Mouse (Mus musculus) gastrocnemius, postnatal 4 days (tissue): ENCODE measurements at regions not wholly inside any gene's neighbourhood (a gene's known extent, or its start where the extent isn't known, plus 50 kb on each side); places are given as distances from the start of the nearest gene placed in this dataset.

Source experiments
- DNase-seq, 2 experiments: peaks; one replicate each; pipeline ENCODE4 v3.0.0; 2021 to 2022; ENCODE audit warnings: low spot score in 2 of 2, mixed read lengths in 2 of 2

GRCm38 (mm10) chr8:87417466-87417865 is 54.9 kb downstream of the Cbln1 start:
- DNase-seq, result no peak

DNA sequence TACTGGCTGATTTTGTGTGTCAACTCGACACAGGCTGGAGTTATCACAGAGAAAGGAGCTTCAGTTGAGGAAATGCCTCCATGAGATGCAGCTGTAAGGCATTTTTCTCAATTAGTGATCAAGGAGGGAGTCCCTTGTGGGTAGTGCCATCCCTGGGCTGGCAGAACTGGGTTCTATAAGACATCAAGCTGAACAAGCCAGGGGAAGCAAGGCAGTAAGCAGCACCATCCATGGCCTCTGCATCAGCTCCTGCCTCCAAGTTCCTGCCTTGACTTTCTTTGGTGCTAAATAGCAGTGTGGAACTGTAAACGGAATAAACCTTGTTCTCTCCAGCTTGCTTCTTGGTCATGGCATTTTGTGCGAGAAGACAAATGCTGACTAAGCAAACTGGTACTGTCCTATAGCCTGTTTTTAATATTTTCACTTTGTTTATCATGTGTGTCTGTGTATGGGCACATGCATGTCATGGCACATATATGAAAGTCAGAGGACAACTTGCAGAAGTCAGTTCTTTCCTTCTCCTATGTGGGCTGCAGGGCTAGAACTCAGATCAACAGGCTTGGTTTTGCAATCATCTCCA is 57.3 kb downstream of the Cbln1 start:
- no peak for DNase-seq

GRCm38 (mm10) chr8:87389016-87389415 is 83.4 kb downstream of the Cbln1 start:
- no peak for DNase-seq

DNA sequence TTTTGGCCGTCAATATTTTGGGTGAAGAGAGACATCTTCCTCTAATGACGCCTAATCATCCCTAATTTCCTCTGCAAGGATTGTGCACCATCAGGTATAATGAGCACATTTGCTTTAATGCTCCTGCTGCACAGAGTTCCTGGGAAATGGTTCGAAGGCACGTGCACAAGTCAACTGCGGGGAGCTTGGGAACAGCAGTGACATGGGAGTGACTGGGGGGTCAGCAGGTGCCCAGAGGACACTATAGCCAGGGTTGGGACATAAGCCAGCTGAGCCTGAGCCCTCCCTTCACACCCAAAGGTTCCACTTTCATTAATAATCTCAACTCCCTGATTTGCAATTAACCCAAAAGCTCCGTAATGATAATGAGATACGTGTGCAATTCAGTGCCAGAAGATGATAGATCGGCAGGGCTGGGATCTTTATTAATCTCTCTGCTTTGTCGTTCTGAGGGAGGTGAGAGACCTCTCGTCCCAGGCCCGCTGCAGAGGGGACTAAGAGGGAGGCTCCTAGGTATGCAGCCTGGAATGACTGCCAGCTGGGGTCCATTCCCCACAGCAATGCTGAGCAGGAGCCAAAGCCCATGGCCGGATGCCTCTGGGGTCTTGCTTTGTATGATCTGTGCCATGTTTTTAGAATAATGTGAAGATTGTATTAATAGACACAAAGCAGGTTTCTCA is 88.7 kb downstream of the Cbln1 start:
- no peak for DNase-seq

GRCm38 (mm10) chr8:87382311-87382710 is 90.1 kb downstream of the Cbln1 start:
- DNase-seq, result no peak

- no peak for DNase-seq
Observed at GRCm38 (mm10) chr8:87380791-87381190, 91.6 kb downstream of the Cbln1 start.

- DNase-seq, result no peak
Observed at GRCm38 (mm10) chr8:87379296-87379695, 93.1 kb downstream of the Cbln1 start.

DNA sequence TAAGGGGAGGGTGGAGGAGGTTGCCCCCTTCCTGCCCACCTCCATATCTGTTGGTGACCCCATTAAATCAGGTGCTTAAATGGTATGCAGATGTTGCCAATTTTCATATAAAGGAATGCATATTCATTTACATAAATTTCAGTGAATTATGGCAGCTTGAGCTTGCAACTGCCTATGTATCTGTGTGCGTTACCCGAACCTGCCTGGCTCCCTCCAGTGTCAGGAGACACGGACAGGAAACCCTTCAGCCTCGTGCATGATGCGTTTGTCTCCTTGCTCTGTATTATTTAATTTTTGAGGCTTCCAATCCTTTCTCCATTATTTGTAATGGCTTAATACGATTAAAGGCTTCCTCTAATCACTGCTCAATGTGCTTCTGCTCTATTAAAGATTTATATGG is 98.4 kb downstream of the Cbln1 start:
- no peak for DNase-seq

DNA sequence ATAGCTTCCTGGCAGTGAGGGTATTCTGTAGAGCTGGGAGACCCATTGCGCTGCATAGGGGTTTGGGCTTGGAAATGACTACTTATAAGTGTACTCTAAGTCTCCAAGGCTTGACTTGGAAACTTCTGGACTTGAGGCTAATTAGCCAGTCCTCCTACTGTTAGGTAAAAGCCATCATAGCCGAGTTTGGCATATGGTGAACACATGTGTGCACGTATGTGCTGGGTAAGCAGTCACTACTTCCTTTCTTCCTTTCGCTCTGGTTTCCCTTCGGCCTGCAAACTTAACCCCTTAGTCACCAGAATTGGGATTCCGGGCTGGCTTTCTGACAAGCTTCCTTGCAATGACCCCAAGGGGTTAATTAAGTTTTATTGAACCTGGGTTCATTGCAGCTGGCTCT is 98.9 kb downstream of the Cbln1 start:
- DNase-seq, result no peak

- no peak for DNase-seq
Observed at GRCm38 (mm10) chr8:87372061-87372460, 100.3 kb downstream of the Cbln1 start.

DNA sequence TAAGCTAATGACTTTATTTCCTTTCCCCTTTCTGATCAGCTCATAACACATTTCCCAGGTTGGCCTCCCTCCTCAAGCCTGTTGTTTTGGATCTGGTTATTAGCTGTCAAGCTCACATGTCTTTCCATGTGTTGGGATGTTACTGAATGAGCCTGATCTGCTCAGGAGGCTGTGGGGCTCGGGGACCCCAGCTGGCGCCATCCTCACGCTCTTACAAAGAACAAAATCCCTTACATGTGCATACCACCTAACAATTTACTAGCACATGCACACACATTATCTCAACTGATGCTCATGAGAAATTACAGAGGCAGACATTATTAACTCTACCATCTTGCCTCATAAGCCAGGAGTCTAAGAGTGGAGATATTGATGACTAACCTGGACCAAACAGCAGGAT is 102.2 kb downstream of the Cbln1 start:
- DNase-seq, result no peak

GRCm38 (mm10) chr8:87350471-87350870 is 121.9 kb downstream of the Cbln1 start:
- no peak for DNase-seq

DNA sequence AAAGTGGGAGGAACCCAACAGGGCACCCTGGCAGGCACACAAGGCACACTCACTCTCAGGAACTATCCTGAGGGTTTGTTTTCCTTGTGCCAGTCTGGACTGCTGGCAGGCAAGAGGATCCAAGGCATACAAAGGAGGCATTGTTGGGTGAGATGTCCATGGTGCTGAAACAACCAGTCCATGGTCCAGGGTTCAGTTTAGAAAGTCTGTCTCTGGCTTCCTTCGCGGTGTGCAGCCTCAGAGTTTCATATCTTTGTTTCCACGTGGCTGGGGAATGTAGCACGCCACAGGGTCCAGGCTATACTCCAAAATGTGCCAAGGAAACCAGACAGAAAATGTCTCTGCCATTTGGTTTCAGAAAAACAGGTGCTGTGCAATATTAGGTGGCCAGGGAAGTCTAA is 122.6 kb downstream of the Cbln1 start:
- DNase-seq, result no peak

DNA sequence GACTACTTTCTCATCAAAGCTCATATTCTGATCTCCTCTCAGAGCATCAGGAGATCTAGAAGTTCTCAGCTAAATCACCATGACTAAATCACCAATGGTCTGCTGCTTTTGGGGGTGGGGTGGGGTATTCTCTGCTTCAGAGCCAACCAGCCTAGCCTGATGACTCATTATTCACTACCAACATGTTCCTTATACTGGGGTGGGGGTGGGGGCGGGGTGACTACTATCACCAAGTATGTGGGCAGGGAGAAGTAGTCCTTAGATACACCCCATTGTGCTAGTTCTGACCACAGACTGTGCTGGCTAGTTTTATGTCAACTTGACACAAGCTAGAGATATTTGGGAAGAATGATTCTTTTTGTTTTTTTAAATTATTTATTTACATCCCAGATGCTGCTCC is 143.0 kb downstream of the Cbln1 start:
- no peak for DNase-seq

- no peak for DNase-seq
Observed at GRCm38 (mm10) chr8:87314570-87314969, 157.8 kb downstream of the Cbln1 start.

DNA sequence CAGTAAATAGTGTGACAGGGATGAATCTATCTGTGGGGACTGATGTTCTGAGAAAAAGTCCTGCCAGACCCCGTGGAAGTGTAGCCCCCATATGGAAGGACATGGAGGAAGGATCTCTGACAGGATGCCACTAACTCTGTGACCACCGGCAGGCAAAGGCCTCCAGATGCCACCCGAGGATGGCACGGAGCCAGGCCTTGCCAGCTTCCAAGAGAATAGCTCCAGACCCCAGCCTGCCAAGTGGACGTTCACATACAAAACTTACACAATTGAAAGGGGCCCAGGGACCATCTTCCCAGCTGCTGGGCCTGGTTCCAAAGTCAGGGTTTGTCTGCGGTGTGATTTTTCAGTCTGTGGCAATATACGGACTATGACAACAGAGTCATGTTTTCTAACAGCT is 161.1 kb downstream of the Cbln1 start:
- peak; percentile 21 to 50 for DNase-seq

- no peak for DNase-seq
Observed at GRCm38 (mm10) chr8:87308311-87308710, 164.1 kb downstream of the Cbln1 start.

- DNase-seq, result no peak
Observed at GRCm38 (mm10) chr8:87305001-87305400, 167.4 kb downstream of the Cbln1 start.

DNA sequence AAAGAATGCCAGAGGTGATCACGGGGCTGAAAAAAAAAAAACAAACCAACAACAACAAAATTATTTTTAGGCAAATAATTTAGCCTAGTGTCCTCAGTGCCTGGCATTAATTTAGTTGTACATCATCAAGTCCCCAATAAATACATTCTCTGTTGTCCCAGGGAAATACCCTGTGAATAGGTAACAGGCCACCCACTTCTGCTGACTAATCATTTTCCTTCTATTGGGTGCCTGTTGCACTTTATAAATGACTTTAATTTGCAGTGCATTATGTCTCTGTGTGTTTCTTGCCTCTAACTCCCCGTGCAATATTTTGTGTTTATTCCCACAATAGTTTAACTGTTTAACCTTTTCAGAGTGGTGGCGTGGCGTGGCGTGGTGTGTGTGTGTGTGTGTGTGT is 168.9 kb downstream of the Cbln1 start:
- no peak for DNase-seq

- DNase-seq, result no peak
Observed at GRCm38 (mm10) chr8:87297761-87298160, 174.6 kb downstream of the Cbln1 start.

DNA sequence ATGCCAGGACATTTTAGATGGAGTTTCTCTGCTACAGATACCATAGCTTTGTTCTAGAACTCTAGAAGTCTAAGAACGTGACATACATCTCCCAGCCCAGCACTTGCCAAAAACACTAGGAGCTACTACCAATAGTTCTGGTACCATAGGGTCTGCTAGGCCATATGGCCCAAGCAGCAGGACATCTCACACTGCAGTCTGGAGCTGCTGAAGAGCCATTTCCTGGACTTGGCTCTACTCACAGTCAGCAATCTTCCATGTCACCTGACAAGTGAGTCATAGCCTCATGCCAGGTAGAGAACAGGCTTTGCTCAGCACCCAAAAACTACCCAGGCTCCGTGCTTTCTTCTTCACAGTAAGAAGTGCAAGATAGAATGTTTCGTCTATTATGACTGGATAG is 175.1 kb downstream of the Cbln1 start:
- DNase-seq, result no peak

DNA sequence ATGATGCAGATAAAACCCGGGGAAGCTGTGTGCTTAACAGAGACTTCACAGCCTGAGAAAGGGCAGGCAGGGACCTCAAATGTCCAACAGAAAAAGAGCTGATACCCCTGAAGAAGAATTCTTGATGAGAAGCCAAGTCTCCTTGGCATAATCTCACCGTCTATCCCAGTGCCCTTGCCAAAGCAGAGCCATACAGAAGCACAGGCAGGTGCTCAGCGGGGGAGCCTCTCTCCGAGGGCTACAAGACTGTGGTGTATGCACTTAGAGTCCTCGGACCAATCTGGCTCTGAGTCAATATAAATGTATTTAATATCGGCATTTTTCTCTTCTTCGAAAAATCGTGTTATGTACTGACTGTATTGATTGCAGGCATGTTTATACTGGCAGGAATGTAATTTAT is 186.3 kb downstream of the Cbln1 start:
- DNase-seq, result no peak

GRCm38 (mm10) chr8:87284356-87284755 is 188.1 kb downstream of the Cbln1 start:
- no peak for DNase-seq
